Mouse (Mus musculus): ENCODE data around the gene Ncam1.

DNA sequence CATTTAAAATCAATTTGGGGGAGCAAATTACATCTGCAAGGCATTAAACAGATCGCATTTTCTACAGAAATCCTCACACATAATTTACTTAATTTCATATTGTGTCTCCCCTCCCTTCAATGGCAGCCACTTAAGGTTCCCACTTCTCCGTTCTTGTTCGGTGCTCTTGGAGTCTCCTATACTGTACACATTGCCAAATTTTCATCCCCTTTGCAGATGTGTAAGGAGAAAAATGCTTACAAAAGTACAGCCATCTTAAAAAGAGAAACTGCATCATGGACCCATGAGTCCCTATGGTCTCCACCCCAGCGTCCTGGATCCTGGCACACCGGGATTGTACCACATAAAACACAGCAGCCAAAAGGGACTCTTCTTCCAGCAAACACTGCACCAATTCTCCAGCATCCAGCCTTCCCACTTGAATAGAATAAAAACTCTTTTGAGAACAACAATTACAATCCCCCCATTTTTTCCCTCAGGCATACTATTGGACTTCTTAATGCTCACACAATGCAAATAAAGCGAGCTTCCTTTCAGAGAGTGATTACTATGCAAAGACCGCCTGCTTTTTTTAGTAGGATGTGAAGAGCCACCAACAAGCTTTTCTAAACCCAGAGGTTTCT, 21.6 kb downstream of the Ncam1 start:
- no peak for TF ChIP-seq GATA1 (IDR thresholded peaks at IDR 0.05; ENCODE audit: borderline replicate concordance, low read length)
- no peak for TF ChIP-seq FLI1 (IDR thresholded peaks at IDR 0.05; ENCODE audit: low read length)

Data from megakaryocyte, embryonic 14.5 days (primary cell).